Mouse (Mus musculus) C2C12 (cell line): ENCODE measurements around the gene Prodh2.

Experiments
- CEBPB ChIP-seq: IDR thresholded peaks from one replicate; pipeline ENCODE4 v1.6.1; 2011; ENCODE audit warnings: low read depth, mild to moderate bottlenecking, control low read depth, moderate library complexity
- CTCF ChIP-seq: IDR thresholded peaks from one replicate; pipeline ENCODE4 v1.5.1; 2011; ENCODE audit not compliant: control insufficient read depth, insufficient read depth, insufficient read length

- TF ChIP-seq CTCF (no peak), CEBPB (no peak)
Observed at GRCm38 (mm10) chr7:30443696-30444095, 49.7 kb upstream of the Prodh2 start.
